Mouse (Mus musculus): ENCODE results near the gene Rln3. TPM values are rescaled to one million over a fixed set of nuclear protein-coding genes. Genes with fewer than 3 reads are reported as not detected.

Gene Rln3
- total and polyA plus RNA-seq, 3 experiments, result not detected

- H3K79me2 ChIP-seq (replicated peaks; ENCODE audit: control insufficient read depth, extremely low read depth, insufficient read depth, poor library complexity, severe bottlenecking), result no peaks in the 10 kb centered on the region
- H3K4me1 ChIP-seq (ENCODE audit: control insufficient read depth in 1 of 2, insufficient read depth in 2 of 2), result no peaks in the 10 kb centered on the region
- no peak within 1 kb of the TSS for H3K4me3 ChIP-seq (replicated peaks in 1 of 3; ENCODE audit: low read depth in 2 of 3, low read length in 2 of 3, poor library complexity in 1 of 3)
- H3K9me3 ChIP-seq (replicated peaks; ENCODE audit: low read length), result peaks cover 3% of the 10 kb centered on the region
- H3K4me2 ChIP-seq (ENCODE audit: insufficient read depth, low read depth, poor library complexity, severe bottlenecking), result no peak within 1 kb of the TSS
- peaks cover 28% of the 10 kb centered on the region for H3K27me3 ChIP-seq (replicated peaks)
- TF ChIP-seq RCOR1 (conservative IDR thresholded peaks at IDR 0.05; ENCODE audit: low read depth, low read length) (no peak), HCFC1 (IDR thresholded peaks at IDR 0.05; ENCODE audit: low read depth, low read length) (no peak), PAX5 (IDR thresholded peaks at IDR 0.05; ENCODE audit: low read length) (no peak), TCF12 (IDR thresholded peaks at IDR 0.05; ENCODE audit: low read depth, low read length) (no peak), RAD21 (IDR thresholded peaks at IDR 0.05; ENCODE audit: low read depth, low read length) (no peak), SIN3A (IDR thresholded peaks at IDR 0.05; ENCODE audit: low read length) (no peak), ZMIZ1 (IDR thresholded peaks at IDR 0.05; ENCODE audit: low read depth, low read length) (no peak), ELF1 (IDR thresholded peaks at IDR 0.05; ENCODE audit: low read depth, low read length) (no peak)
- no peak within 1 kb of the TSS for H3K27ac ChIP-seq (ENCODE audit: insufficient read depth, low read depth)
- no peaks in the 10 kb centered on the region for H3K36me3 ChIP-seq (replicated peaks in 1 of 2; ENCODE audit: control insufficient read depth in 1 of 2, insufficient read depth in 1 of 2, low read length in 1 of 2)
- DNase-seq (ENCODE audit: extremely low read depth), result no peak
- no peak within 1 kb of the TSS for H3K9ac ChIP-seq (ENCODE audit: insufficient read depth, low read depth)
- dilution Hi-C loops (cut with MboI; ENCODE audit: extremely low pct_ligation_motif_present, extremely low pct_unique_long_range_greater_than_20kb, low sequenced_read_pairs), result no loop called here
- in situ Hi-C loops (cut with MboI; ENCODE audit: low pct_ligation_motif_present, low pct_unique_long_range_greater_than_20kb, low sequenced_read_pairs), result no loop called here
Measured at GRCm38 (mm10) chr8:84021096-84021495, 23.7 kb downstream of the Rln3 start, which contains the start of gene Palm3. Palm3 (plus strand) TSS chr8:84021471.

- Histone ChIP-seq H3K36me3 (replicated peaks in 1 of 2; ENCODE audit: control insufficient read depth in 1 of 2, insufficient read depth in 1 of 2, low read length in 1 of 2) (no peaks in the 10 kb centered on the region), H3K27me3 (replicated peaks) (peaks cover 28% of the 10 kb centered on the region), H3K4me2 (ENCODE audit: insufficient read depth, low read depth, poor library complexity, severe bottlenecking) (no peak overlapping the region), H3K4me1 (ENCODE audit: control insufficient read depth in 1 of 2, insufficient read depth in 2 of 2) (no peaks in the 10 kb centered on the region), H3K27ac (ENCODE audit: insufficient read depth, low read depth) (no peak overlapping the region), H3K9ac (ENCODE audit: insufficient read depth, low read depth) (no peak overlapping the region), H3K4me3 (replicated peaks in 1 of 3; ENCODE audit: low read depth in 2 of 3, low read length in 2 of 3, poor library complexity in 1 of 3) (no peak overlapping the region), H3K9me3 (replicated peaks; ENCODE audit: low read length) (peaks cover 6% of the 10 kb centered on the region), H3K79me2 (replicated peaks; ENCODE audit: control insufficient read depth, extremely low read depth, insufficient read depth, poor library complexity, severe bottlenecking) (no peaks in the 10 kb centered on the region)
- TF ChIP-seq ZNF384 (IDR thresholded peaks at IDR 0.05; ENCODE audit: low read depth, low read length), result no peak
- no peak for TF ChIP-seq MAZ (IDR thresholded peaks at IDR 0.05; ENCODE audit: low read depth, low read length)
- TF ChIP-seq RAD21 (IDR thresholded peaks at IDR 0.05; ENCODE audit: low read depth, low read length), result no peak
- TF ChIP-seq ZC3H11A (IDR thresholded peaks at IDR 0.05; ENCODE audit: low read depth, low read length), result no peak
- TF ChIP-seq ELF1 (IDR thresholded peaks at IDR 0.05; ENCODE audit: low read depth, low read length), result no peak
- TF ChIP-seq PAX5 (IDR thresholded peaks at IDR 0.05; ENCODE audit: low read length), result no peak
- no peak for TF ChIP-seq KAT2A (IDR thresholded peaks at IDR 0.05; ENCODE audit: insufficient replicate concordance, low read length)
- TF ChIP-seq GABPA (IDR thresholded peaks at IDR 0.05; ENCODE audit: insufficient replicate concordance, low read depth, low read length), result no peak
- no peak for TF ChIP-seq USF1 (IDR thresholded peaks at IDR 0.05; ENCODE audit: low read depth, low read length)
- no peak for TF ChIP-seq CHD1 (IDR thresholded peaks at IDR 0.05; ENCODE audit: low read depth, low read length)
- no peak for TF ChIP-seq JUN (IDR thresholded peaks at IDR 0.05; ENCODE audit: insufficient read depth, low read depth, low read length)
- no peak for TF ChIP-seq SIN3A (IDR thresholded peaks at IDR 0.05; ENCODE audit: low read length)
- no peak for TF ChIP-seq E2F4 (IDR thresholded peaks at IDR 0.05; ENCODE audit: insufficient replicate concordance, low read depth, low read length)
- no peak for TF ChIP-seq NELFE (IDR thresholded peaks at IDR 0.05; ENCODE audit: low read depth, low read length)
- TF ChIP-seq POLR2A (IDR thresholded peaks at IDR 0.05; ENCODE audit: low read depth, low read length), result no peak
- no peak for TF ChIP-seq UBTF (IDR thresholded peaks at IDR 0.05; ENCODE audit: low read depth, low read length)
- dilution Hi-C loops (cut with MboI; ENCODE audit: extremely low pct_ligation_motif_present, extremely low pct_unique_long_range_greater_than_20kb, low sequenced_read_pairs) (no loop called here), in situ Hi-C loops (cut with MboI; ENCODE audit: low pct_ligation_motif_present, low pct_unique_long_range_greater_than_20kb, low sequenced_read_pairs) (no loop called here)
- no peak for DNase-seq (ENCODE audit: extremely low read depth)
Measured at GRCm38 (mm10) chr8:84019738-84020137, 25.1 kb downstream of the Rln3 start.
